Mouse (Mus musculus) retina, postnatal 7 days (tissue): Measurements from ENCODE around the gene Fam178b.
"Not testable (repeated sequence)": the region's sequence is repeated elsewhere in the genome, so short reads cannot be mapped to it uniquely, and the experiment has no call there.

Experiments used
- DNase-seq: peaks from one replicate; pipeline ENCODE4 v3.0.0-alpha.2; 2012; ENCODE audit warnings: low read depth, low spot score

Gene Fam178b

GRCm38 (mm10) chr1:36672648-36673350 lies 10.2 kb downstream of the Fam178b start:
- DNase-seq = no peak

DNA sequence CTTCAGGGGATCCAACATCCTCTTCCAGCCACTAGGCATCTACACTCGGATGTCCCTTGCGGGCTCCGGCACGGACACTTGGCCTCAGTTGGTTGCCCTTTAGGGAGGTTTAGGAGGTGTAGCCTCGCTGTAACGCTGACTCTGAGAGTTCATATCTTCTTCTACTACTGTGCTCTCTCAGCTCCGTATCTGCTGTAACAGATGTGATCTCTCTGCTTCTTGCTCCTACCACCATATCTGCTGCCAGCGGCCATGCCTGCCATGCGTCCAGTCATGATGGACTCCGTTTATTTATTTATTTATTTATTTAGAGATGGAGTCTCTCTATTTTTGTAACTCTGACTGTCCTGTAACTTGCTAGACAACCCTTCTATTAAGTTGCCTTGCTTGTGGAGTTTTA lies 11.7 kb downstream of the Fam178b start:
- no peak for DNase-seq

DNA sequence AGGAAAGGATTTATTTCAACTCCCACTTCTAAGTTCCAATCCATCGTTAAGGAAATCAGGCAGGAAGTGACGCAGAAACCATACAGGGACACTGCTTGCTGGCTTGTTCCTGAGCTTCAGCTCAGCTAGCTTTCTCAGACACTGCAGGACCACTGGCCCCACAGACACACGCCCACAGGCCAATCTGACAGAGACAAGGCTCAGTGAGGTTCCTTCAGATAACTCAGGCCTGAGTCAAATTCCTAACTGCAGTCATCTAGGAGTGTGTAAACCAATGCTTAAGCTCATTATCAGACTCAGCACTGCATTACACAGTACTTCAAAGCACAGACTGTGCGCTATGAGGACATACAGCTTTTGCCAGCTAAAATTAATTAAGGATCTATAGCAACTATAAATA lies 12.7 kb downstream of the Fam178b start:
- DNase-seq = no peak

DNA sequence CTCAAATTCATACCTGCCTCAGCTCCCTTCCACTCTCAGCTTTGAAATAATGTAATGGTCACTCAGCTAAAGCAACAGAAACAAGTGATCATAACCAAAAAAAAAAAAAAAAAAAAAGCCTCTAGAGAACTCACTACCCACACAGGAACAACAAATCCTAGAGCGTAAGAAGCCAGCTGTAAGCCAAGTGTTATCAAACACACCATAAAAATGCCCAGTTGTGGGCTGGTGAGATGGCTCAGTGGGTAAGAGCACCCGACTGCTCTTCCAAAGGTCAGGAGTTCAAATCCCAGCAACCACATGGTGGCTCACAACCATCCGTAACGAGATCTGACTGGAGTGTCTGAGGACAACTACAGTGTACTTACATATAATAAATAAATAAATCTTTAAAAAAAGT lies 15.0 kb downstream of the Fam178b start:
- DNase-seq = not testable (repeated sequence)

DNA sequence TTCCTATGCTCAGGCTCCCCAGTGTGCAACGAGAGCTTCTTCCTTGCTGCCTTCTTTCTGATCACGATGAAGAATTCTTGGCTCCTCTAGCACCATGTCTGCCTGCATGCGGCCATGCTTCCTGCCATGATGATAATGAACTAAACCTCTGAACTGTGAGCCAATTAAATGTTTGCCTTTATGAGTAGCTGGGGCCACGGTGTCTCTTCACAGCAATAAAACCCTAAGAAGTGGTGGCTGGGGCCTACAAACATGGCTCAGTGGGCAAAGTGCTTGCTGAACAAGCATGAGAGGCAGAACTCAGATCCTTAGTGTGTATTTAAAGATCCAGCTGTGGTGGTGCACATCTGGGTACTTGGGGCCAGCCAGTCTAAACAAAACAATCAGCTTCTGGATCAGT lies 17.0 kb downstream of the Fam178b start:
- DNase-seq = no peak

- DNase-seq = no peak
These were observed 17.7 kb downstream of the Fam178b start for GRCm38 (mm10) chr1:36665165-36665723.

DNA sequence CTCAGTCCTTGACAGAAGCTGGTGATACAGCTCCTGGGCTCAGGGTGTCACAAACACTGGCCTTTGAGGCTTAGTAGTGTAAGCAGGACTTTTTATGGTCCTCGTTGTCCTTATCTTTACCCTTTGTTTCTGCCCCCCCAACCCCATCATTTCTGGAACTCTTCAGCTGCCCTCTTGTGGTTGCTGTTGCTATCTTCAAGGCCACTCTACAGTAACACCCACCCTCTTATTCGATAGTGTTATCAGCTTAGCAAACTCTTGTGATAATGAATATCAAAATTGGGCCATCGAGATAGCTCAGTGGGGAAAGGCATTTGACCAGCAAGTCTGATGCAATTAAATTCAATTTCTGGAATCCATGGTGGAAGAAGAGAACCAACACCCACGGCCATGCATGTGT lies 18.5 kb downstream of the Fam178b start:
- DNase-seq = no peak

DNA sequence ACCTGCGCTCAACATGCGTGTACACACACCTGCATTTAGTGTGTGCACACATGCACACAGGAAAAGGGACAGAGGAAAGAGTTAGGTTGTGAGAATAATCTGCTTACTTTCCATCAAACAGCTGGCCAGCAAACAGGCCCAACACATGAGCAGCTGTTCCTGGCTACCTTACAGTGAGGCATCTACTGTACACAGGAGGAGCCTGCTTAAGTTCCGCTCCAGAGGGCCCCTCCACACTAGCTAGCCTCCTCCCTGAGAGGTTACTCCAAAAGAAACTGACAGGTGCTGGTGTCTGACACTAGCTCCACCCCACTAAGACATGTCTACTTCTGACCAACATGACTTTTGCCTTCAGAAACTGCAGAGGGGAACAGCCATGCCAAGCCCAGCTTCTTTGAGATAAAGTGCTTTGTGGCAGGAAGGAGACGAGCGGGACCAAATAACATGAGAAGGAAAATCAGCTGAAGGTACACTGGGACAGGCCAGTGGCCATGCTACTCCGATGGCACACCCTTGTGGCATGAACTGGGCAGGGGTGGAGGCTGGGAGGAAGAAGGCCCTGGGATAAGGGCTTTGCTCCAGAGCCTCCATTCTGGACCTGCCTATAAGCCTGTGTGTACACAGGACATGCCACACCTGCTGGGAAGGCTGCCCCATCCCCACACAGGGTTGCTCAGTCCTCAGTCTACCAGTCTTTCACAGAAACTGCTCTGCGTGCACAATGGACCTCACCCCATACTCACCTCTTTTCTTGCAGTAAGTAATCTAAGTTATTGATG lies 24.2 kb downstream of the Fam178b start:
- no peak for DNase-seq

GRCm38 (mm10) chr1:36657658-36658415 lies 25.1 kb downstream of the Fam178b start:
- DNase-seq = no peak

DNA sequence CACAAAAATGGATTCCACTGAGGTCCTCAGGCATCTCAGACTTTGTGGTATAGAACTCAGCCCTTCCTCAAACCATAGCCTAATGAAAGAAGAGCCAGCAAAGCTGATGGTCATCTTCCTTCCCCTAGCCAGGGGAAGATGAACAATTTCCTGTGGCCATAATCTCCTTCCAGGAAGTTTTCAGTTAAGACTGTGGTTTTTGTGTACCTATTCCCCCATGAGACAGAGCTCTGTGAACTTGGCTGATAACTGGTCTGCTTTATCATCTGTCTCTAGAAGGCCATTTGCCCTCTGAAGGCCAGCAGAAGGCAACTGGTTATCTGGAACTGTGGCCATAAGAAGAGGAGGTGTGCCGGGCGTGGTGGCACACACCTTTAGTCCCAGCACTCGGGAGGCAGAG lies 26.8 kb downstream of the Fam178b start:
- no peak for DNase-seq

- no peak for DNase-seq
These were observed 27.9 kb downstream of the Fam178b start for GRCm38 (mm10) chr1:36655039-36655438.

DNA sequence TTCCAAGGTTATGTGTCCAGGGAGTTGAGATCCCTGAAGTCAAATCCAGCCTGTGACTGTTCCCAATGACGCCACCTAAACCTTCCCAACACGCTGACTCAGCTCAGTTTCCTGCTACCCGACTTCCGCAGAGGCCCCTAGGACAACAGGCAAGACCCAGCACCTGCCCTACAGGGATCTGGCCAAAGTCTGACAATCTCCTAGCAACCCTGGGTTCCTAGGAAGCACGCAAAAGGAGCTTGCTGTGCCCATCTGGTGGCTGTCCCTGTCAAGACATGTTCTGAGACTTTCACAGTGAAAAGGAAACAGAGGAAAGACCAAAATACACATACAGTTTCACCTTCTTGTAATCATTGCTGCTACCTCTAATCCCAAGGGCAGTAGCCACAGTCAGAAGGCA lies 35.4 kb downstream of the Fam178b start:
- no peak for DNase-seq

DNA sequence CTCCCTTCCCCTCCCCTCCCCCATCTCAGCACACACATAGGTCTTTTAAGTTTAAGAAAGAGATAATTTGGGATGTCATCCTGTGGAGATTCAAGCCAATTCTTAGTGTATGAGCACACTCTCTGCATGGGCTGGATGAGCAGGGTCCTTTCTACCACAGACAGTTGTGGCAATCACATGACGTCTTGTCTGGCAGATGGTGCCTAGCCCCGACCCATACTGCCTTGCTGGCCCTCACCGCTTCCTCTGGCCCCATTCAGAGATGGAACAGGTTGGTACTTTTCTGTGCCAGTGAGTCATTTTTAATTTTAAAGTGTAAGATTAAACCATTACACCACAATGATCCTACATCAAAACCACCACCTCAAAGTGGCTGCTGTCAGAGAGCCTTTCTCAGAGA lies 36.7 kb downstream of the Fam178b start:
- no peak for DNase-seq

GRCm38 (mm10) chr1:36644615-36645007 lies 38.4 kb downstream of the Fam178b start:
- no peak for DNase-seq

GRCm38 (mm10) chr1:36643957-36644614 lies 38.9 kb downstream of the Fam178b start:
- DNase-seq = no peak

GRCm38 (mm10) chr1:36635826-36636485 lies 47.0 kb downstream of the Fam178b start:
- no peak for DNase-seq

GRCm38 (mm10) chr1:36634940-36635339 lies 48.0 kb downstream of the Fam178b start:
- peak; percentile 41 for DNase-seq

GRCm38 (mm10) chr1:36633920-36634319 lies 49.1 kb downstream of the Fam178b start:
- DNase-seq = no peak

- no peak for DNase-seq
These were observed 50.1 kb downstream of the Fam178b start for GRCm38 (mm10) chr1:36632846-36633245.

DNA sequence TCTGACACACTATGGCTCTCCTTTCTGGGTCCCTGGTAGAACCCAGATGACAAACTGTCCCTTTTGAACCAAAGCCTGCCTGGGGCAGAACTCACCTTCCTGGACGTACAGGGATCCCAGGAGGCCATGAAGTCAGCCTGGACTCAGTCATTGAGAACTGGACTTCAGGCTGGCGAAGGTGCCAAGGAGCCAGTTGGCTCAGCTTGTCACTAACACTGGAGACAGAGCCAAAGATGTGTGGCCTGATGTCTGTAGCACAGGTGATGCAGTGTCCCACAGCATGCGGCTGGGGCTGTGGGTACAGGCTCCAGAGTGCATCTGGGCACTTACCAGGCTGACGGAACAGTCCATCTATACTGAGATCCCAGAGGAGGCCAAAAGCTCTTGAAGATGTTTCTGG lies 50.9 kb downstream of the Fam178b start:
- no peak for DNase-seq

GRCm38 (mm10) chr1:36631391-36631790 lies 51.6 kb downstream of the Fam178b start:
- no peak for DNase-seq
